23 mouse cellular contexts compared by ENCODE assay signal in genomic region chr4:140877441-140877840, GRCm38 (mm10). TPM values are rescaled to one million over a fixed set of nuclear protein-coding genes. Genes with fewer than 3 reads are reported as not detected.
A peak's percentile ranks its signal among the peaks of the same experiment; 100 is the strongest.
DNase-seq lines count a peak whose midpoint lies in the region; ATAC-seq and TF ChIP-seq lines count a peak whose summit lies in the region.
"Had no signal": no experiment of that assay in that cellular context is flagged by ENCODE, and none has a peak within 500 bp of the region (broad histone marks: within the 10 kb centered on the region; RNA-seq: fewer than 3 reads in every experiment).

No protein-coding gene starts in this region.

- H3K27me3 ChIP-seq in heart, embryonic 12.5 days (replicated peaks) = no peaks in the 10 kb centered on the region
- H3K27me3 ChIP-seq in liver, postnatal 0 days (ENCODE audit: insufficient read depth, low read length) = 0 out of 2 replicates have a peak, but pooled peaks cover 3% of the 10 kb centered on the region
- peaks cover 54% of the 10 kb centered on the region for H3K27me3 ChIP-seq in liver, embryonic 12.5 days (replicated peaks)
- H3K27me3 ChIP-seq: embryonic facial prominence, embryonic 12.5 days; embryonic facial prominence, embryonic 15.5 days; forebrain, embryonic 13.5 days; hindbrain, embryonic 12.5 days; hindbrain, embryonic 15.5 days had no signal

- H3K4me2 ChIP-seq in heart, embryonic 12.5 days = no peak overlapping the region
- H3K4me2 ChIP-seq in liver, postnatal 0 days (ENCODE audit: low read depth, low read length) = no peak overlapping the region
- H3K4me2 ChIP-seq in liver, embryonic 12.5 days = no peak overlapping the region
- H3K4me2 ChIP-seq: embryonic facial prominence, embryonic 12.5 days; embryonic facial prominence, embryonic 15.5 days; forebrain, embryonic 13.5 days; hindbrain, embryonic 12.5 days; hindbrain, embryonic 15.5 days had no signal

- no peak overlapping the region for H3K27ac ChIP-seq in heart, embryonic 12.5 days (ENCODE audit: poor library complexity, severe bottlenecking)
- H3K27ac ChIP-seq in liver, postnatal 0 days (ENCODE audit: low read depth) = no peak overlapping the region
- no peak overlapping the region for H3K27ac ChIP-seq in liver, embryonic 12.5 days
- H3K27ac ChIP-seq: embryonic facial prominence, embryonic 12.5 days; embryonic facial prominence, embryonic 15.5 days; forebrain, embryonic 13.5 days; heart, adult 2 months; heart, embryonic 10.5 days; hindbrain, embryonic 12.5 days; hindbrain, embryonic 15.5 days had no signal

- H3K4me1 ChIP-seq in heart, embryonic 12.5 days (replicated peaks) = no peaks in the 10 kb centered on the region
- H3K4me1 ChIP-seq in liver, postnatal 0 days (ENCODE audit: insufficient read depth) = peaks cover 3% of the 10 kb centered on the region; the same call in 1 of the 2 replicates
- H3K4me1 ChIP-seq in liver, embryonic 12.5 days = peaks cover 11% of the 10 kb centered on the region
- H3K4me1 ChIP-seq: embryonic facial prominence, embryonic 12.5 days; embryonic facial prominence, embryonic 15.5 days; heart, embryonic 10.5 days; hindbrain, embryonic 15.5 days had no signal

- no peak for TF ChIP-seq CTCF in liver, postnatal 0 days (IDR thresholded peaks at IDR 0.05; ENCODE audit: low read depth)

- H3K4me3 ChIP-seq in heart, embryonic 12.5 days = no peak overlapping the region
- H3K4me3 ChIP-seq in liver, postnatal 0 days (ENCODE audit: low read depth, low read length) = no peak overlapping the region
- H3K4me3 ChIP-seq in liver, embryonic 12.5 days = no peak overlapping the region
- H3K4me3 ChIP-seq: embryonic facial prominence, embryonic 12.5 days; embryonic facial prominence, embryonic 15.5 days; forebrain, embryonic 13.5 days; heart, adult 2 months; heart, embryonic 10.5 days; hindbrain, embryonic 12.5 days; hindbrain, embryonic 15.5 days had no signal

- H3K9me3 ChIP-seq in heart, embryonic 12.5 days (replicated peaks) = peaks cover 21% of the 10 kb centered on the region
- H3K9me3 ChIP-seq in liver, postnatal 0 days (ENCODE audit: low read length) = peaks cover 4% of the 10 kb centered on the region; the same call in 1 of the 2 replicates
- H3K9me3 ChIP-seq in liver, embryonic 12.5 days (replicated peaks) = peaks cover 6% of the 10 kb centered on the region
- H3K9me3 ChIP-seq: hindbrain, embryonic 15.5 days had no signal

- ATAC-seq in heart, embryonic 12.5 days (ENCODE audit: insufficient number of reproducible peaks, low FRiP score) = no peak
- ATAC-seq in liver, postnatal 0 days = no peak
- ATAC-seq in liver, embryonic 12.5 days = no peak
- ATAC-seq: CD4-positive, CD25-positive, alpha-beta regulatory T cell, adult 4 months; forebrain, embryonic 13.5 days; forebrain, embryonic 16.5 days had no signal

- no peak overlapping the region for H3K9ac ChIP-seq in heart, embryonic 12.5 days
- no peak overlapping the region for H3K9ac ChIP-seq in liver, postnatal 0 days (replicated peaks)
- H3K9ac ChIP-seq in liver, embryonic 12.5 days = no peak overlapping the region
- H3K9ac ChIP-seq: embryonic facial prominence, embryonic 12.5 days; embryonic facial prominence, embryonic 15.5 days; forebrain, embryonic 13.5 days; hindbrain, embryonic 12.5 days; hindbrain, embryonic 15.5 days had no signal

- peak; percentile 61 for DNase-seq in heart, adult 11 months
- DNase-seq in liver, postnatal 0 days = peak; percentile 12
- peak; percentile 0 for DNase-seq in right cerebral cortex, postnatal 4 days
- no peak for DNase-seq in right cerebral cortex, postnatal 25 days
- DNase-seq: adrenal gland, adult 2 months; adrenal gland, postnatal 14 days; cerebellum, adult 11 months; cerebellum, adult 2 months; cerebellum, adult 9-11 months; cerebellum, postnatal 25 days; gastrocnemius, postnatal 25 days; heart, adult 2 months had no signal

- no peaks in the 10 kb centered on the region for H3K36me3 ChIP-seq in heart, embryonic 12.5 days
- H3K36me3 ChIP-seq in liver, postnatal 0 days (replicated peaks; ENCODE audit: insufficient read depth, low read length) = no peaks in the 10 kb centered on the region
- no peaks in the 10 kb centered on the region for H3K36me3 ChIP-seq in liver, embryonic 12.5 days
- H3K36me3 ChIP-seq: embryonic facial prominence, embryonic 12.5 days; embryonic facial prominence, embryonic 15.5 days; heart, embryonic 10.5 days; hindbrain, embryonic 12.5 days; hindbrain, embryonic 15.5 days had no signal

- 62% methylated on average over 9 of the region's 9 CpGs for WGBS in heart, embryonic 12.5 days
- 65% methylated on average over 9 of the region's 9 CpGs for WGBS in liver, postnatal 0 days (ENCODE audit: insufficient replicate concordance)
- 62% methylated on average over 9 of the region's 9 CpGs for WGBS in liver, embryonic 12.5 days (ENCODE audit: insufficient replicate concordance)

- TF ChIP-seq EP300 in liver, postnatal 0 days (IDR thresholded peaks at IDR 0.05; ENCODE audit: low read depth) = no peak

RNA-seq across cellular contexts. Expression of gene Padi2, which starts 28.7 kb away (rescaled TPM):
- polyA plus RNA-seq in heart, embryonic 12.5 days (2016; fragmentation: Nextera tagmentation; extraction: Ambion mirVana) = 3.3 and 4.1 TPM in 2 replicates
- polyA plus RNA-seq in liver, postnatal 0 days (2015; fragmentation: Nextera tagmentation; extraction: Ambion mirVana) = 1.9 and 2.1 TPM in 2 replicates
- polyA plus RNA-seq in liver, embryonic 12.5 days (2016; fragmentation: Nextera tagmentation; extraction: Ambion mirVana) = 2.5 and 3.7 TPM in 2 replicates

RNA-seq across cellular contexts. Expression of gene Padi1, which starts 31.9 kb away (rescaled TPM):
- 0.10 and 0.28 TPM in 2 replicates for polyA plus RNA-seq in heart, embryonic 12.5 days (2016; fragmentation: Nextera tagmentation; extraction: Ambion mirVana)
- 0.02 TPM in 1 of 2 replicates, not detected in the other for polyA plus RNA-seq in liver, postnatal 0 days (2015; fragmentation: Nextera tagmentation; extraction: Ambion mirVana)
- 0.10 TPM in 1 of 2 replicates, not detected in the other for polyA plus RNA-seq in liver, embryonic 12.5 days (2016; fragmentation: Nextera tagmentation; extraction: Ambion mirVana)
- polyA plus RNA-seq: adrenal gland, adult 2 months; forebrain, embryonic 13.5 days; forebrain, embryonic 16.5 days; heart, postnatal 0 days had no signal
